In the genomic region with DNA sequence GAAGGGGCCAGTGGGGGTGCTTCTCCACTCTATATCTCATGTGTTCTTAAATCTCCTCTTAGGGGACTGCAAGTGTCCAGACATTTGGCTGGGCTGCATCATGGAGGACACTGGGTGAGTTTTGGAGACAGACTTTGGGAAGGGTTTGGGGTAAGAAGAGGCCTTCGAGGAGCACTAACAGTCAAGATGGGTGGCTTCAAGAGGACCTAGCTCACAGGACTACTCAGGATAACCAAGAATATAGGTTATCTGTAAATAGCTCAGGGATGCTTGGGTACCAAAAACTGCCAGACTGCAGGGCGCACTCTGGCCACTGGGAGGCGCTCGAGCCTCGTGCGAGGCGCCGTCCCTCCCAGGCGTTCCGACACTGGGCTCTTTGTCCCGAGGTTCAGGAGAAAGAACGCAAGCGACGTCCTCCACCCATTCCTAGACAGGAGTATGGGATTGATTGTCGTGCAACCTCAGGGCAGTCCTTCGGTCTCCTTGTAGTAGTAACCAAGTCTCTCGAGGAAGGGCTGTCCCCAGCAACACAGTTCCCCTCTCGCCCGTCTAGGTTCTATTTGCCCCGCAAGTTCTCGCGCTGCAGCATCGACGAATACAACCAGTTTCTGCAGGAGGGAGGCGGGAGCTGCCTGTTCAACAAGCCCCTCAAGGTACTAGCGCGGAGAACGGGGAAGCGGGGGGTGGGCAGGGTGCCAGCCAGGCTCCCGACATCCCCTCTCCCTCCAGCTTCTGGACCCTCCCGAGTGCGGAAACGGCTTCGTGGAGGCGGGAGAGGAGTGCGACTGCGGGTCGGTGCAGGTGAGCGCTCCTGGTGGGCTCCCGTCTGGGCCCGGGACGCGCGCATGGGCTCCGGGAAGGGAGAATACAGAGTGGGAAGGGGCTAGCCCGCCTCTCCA, we compare ENCODE assay signal across 8 mouse cellular contexts. TPM values are rescaled to one million over a fixed set of nuclear protein-coding genes. Genes with fewer than 3 reads are reported as not detected.
DNase-seq lines count a peak whose midpoint lies in the region; ATAC-seq and TF ChIP-seq lines count a peak whose summit lies in the region.

No protein-coding gene starts in this region.

- DNase-seq in MEL (ENCODE audit: low read depth, low spot score): peak; percentile 86
- DNase-seq in cerebellum, adult 11 months: peak; percentile 90
- DNase-seq in forebrain, embryonic 14.5 days (ENCODE audit: low spot score): peak; percentile 94
- peak; percentile 89 to 95 for DNase-seq in heart, postnatal 14 days
- peak; percentile 86 for DNase-seq in layer of hippocampus, adult 11-12 months (ENCODE audit: low spot score)
- peak; percentile 69 to 76 for DNase-seq in lung, adult 18-20 months
- DNase-seq in thymus, postnatal 0 days (ENCODE audit: low spot score): peak; percentile 83

- TF ChIP-seq EP300 in MEL (IDR thresholded peaks at IDR 0.05; ENCODE audit: low read depth in 1 of 2, low read length in 2 of 2): no peak

- peaks cover 0 to 3% of the 10 kb centered on the region in 2 experiments; a peak in 1 of 4 replicates for H3K27me3 ChIP-seq in MEL (ENCODE audit: control insufficient read depth in 1 of 2, insufficient read depth in 2 of 2, low read length in 2 of 2)
- H3K27me3 ChIP-seq in forebrain, embryonic 14.5 days (replicated peaks; ENCODE audit: control insufficient read depth, insufficient read depth, low read length): no peaks in the 10 kb centered on the region

- peak overlapping the region; percentile 79 for H3K4me2 ChIP-seq in forebrain, embryonic 14.5 days (ENCODE audit: low read length)

- peak; percentile 69 for ATAC-seq in forebrain, embryonic 14.5 days
- peak; percentile 16; the same call in 1 of the 2 replicates for ATAC-seq in neutrophil, adult 5-6 weeks (ENCODE audit: extremely low read depth, insufficient number of reproducible peaks, low FRiP score, poor library complexity, severe bottlenecking)

- no peak for TF ChIP-seq POLR2A in MEL (IDR thresholded peaks at IDR 0.05; ENCODE audit: control insufficient read depth in 1 of 2, insufficient read depth in 1 of 2, low read depth in 1 of 2, low read length in 2 of 2, poor library complexity in 1 of 2)

- WGBS in forebrain, embryonic 14.5 days: under 1% methylated on average over 46 of the region's 46 CpGs

- peak overlapping the region; percentile 38; the same call in 1 of the 2 replicates for H3K9ac ChIP-seq in MEL (ENCODE audit: control insufficient read depth, low read depth, low read length, poor library complexity, severe bottlenecking)
- H3K9ac ChIP-seq in forebrain, embryonic 14.5 days (ENCODE audit: low read length): peak overlapping the region; percentile 75

- TF ChIP-seq RAD21 in MEL (IDR thresholded peaks at IDR 0.05; ENCODE audit: low read depth, low read length): peak; percentile 99

- no peak overlapping the region for H3K27ac ChIP-seq in MEL (ENCODE audit: control insufficient read depth, low read depth, low read length)
- H3K27ac ChIP-seq in forebrain, embryonic 14.5 days (ENCODE audit: low read depth, low read length): peak overlapping the region; percentile 92

- no peaks in the 10 kb centered on the region for H3K9me3 ChIP-seq in MEL (replicated peaks; ENCODE audit: insufficient read depth, low read length)
- no peaks in the 10 kb centered on the region for H3K9me3 ChIP-seq in forebrain, embryonic 14.5 days (replicated peaks; ENCODE audit: control insufficient read depth, low read length)

- H3K4me3 ChIP-seq in MEL (ENCODE audit: control insufficient read depth in 1 of 2, insufficient read depth in 1 of 2, low read depth in 2 of 2, low read length in 2 of 2): peak overlapping the region; percentile 22 to 44
- peak overlapping the region; percentile 51 for H3K4me3 ChIP-seq in forebrain, embryonic 14.5 days (ENCODE audit: low read depth, low read length)

- H3K79me2 ChIP-seq in MEL (ENCODE audit: control insufficient read depth, insufficient read depth, low read length, poor library complexity): no peaks in the 10 kb centered on the region

- peaks cover 0 to 10% of the 10 kb centered on the region in 2 experiments; a peak in 2 of 4 replicates for H3K4me1 ChIP-seq in MEL (ENCODE audit: control insufficient read depth in 1 of 2, insufficient read depth in 2 of 2, low read length in 2 of 2)
- H3K4me1 ChIP-seq in forebrain, embryonic 14.5 days (ENCODE audit: control insufficient read depth, insufficient read depth, low read length): peaks cover 25% of the 10 kb centered on the region

- TF ChIP-seq CTCF in MEL (IDR thresholded peaks at IDR 0.05 in 2 of 3, conservative IDR thresholded peaks at IDR 0.05 in 1 of 3; ENCODE audit: control insufficient read depth in 1 of 3, insufficient read depth in 1 of 3, low read depth in 2 of 3, low read length in 3 of 3, poor library complexity in 1 of 3, severe bottlenecking in 1 of 3): peak; percentile 99

- intact Hi-C loops in heart, postnatal 14 days (cut with DNase I): loop anchor here (1.0 to 5.0 kb wide), 4 partner anchors 45 to 218 kb away; a partner anchor contains a TSS

- no peaks in the 10 kb centered on the region for H3K36me3 ChIP-seq in MEL (ENCODE audit: control insufficient read depth in 1 of 2, insufficient read depth in 2 of 2, low read length in 2 of 2)
- peaks cover 15% of the 10 kb centered on the region; the same call in 1 of the 2 replicates for H3K36me3 ChIP-seq in forebrain, embryonic 14.5 days (ENCODE audit: control insufficient read depth, insufficient read depth, low read length)

TF ChIP-seq in MEL, 35 proteins besides CTCF, POLR2A, EP300 and RAD21 (continues in another document):
- TF ChIP-seq UBTF (IDR thresholded peaks at IDR 0.05; ENCODE audit: borderline replicate concordance, insufficient read depth, low read depth, low read length) (no peak), ZC3H11A (IDR thresholded peaks at IDR 0.05; ENCODE audit: low read depth, low read length) (peak; percentile 88), TCF12 (IDR thresholded peaks at IDR 0.05; ENCODE audit: low read depth, low read length) (no peak), ZMIZ1 (IDR thresholded peaks at IDR 0.05; ENCODE audit: low read depth, low read length) (no peak), ELF1 (IDR thresholded peaks at IDR 0.05; ENCODE audit: low read depth, low read length) (peak; percentile 25; the same call in 1 of the 2 replicates), POLR2AphosphoS2 (IDR thresholded peaks at IDR 0.05; ENCODE audit: low read length) (no peak), CHD1 (IDR thresholded peaks at IDR 0.05; ENCODE audit: low read depth, low read length) (no peak), USF2 (IDR thresholded peaks at IDR 0.05; ENCODE audit: borderline replicate concordance in 1 of 2, insufficient read depth in 1 of 2, low read depth in 1 of 2, low read length in 2 of 2) (0 out of 4 replicates have a peak, but pooled peaks of 1 of the 2 experiments have one; percentile 3), BHLHE40 (IDR thresholded peaks at IDR 0.05; ENCODE audit: borderline replicate concordance, low read depth, low read length) (no peak), CHD2 (IDR thresholded peaks at IDR 0.05; ENCODE audit: low read length) (no peak), MXI1 (IDR thresholded peaks at IDR 0.05; ENCODE audit: low read depth, low read length) (peak; percentile 19; the same call in 1 of the 2 replicates), ETS1 (IDR thresholded peaks at IDR 0.05; ENCODE audit: low read depth, low read length) (no peak), TBP (IDR thresholded peaks at IDR 0.05; ENCODE audit: low read depth, low read length) (no peak), RCOR1 (IDR thresholded peaks at IDR 0.05; ENCODE audit: low read depth, low read length) (0 out of 2 replicates have a peak, but pooled peaks have one; percentile 41), MEF2A (IDR thresholded peaks at IDR 0.05; ENCODE audit: extremely low read depth, insufficient replicate concordance, low read depth, low read length, poor library complexity, severe bottlenecking) (no peak), SMC3 (IDR thresholded peaks at IDR 0.05; ENCODE audit: low read depth, low read length) (peak; percentile 86), POLR2AphosphoS5 (IDR thresholded peaks at IDR 0.05; ENCODE audit: borderline replicate concordance, low read depth, low read length) (no peak), JUND (IDR thresholded peaks at IDR 0.05; ENCODE audit: low read depth, low read length) (no peak), MAZ (IDR thresholded peaks at IDR 0.05; ENCODE audit: low read depth, low read length) (no peak), USF1 (IDR thresholded peaks at IDR 0.05; ENCODE audit: low read depth, low read length) (no peak), KAT2A (conservative IDR thresholded peaks at IDR 0.05; ENCODE audit: low read depth, low read length) (no peak), ZKSCAN1 (IDR thresholded peaks at IDR 0.05; ENCODE audit: low read depth, low read length) (0 out of 2 replicates have a peak, but pooled peaks have one; percentile 12), NRF1 (IDR thresholded peaks at IDR 0.05; ENCODE audit: insufficient read depth, low read depth, low read length, poor library complexity, severe bottlenecking) (no peak), GABPA (IDR thresholded peaks at IDR 0.05; ENCODE audit: low read depth, low read length) (no peak), NELFE (IDR thresholded peaks at IDR 0.05; ENCODE audit: low read depth, low read length) (no peak), ZNF384 (IDR thresholded peaks at IDR 0.05; ENCODE audit: low read depth, low read length) (no peak), GATA1 (IDR thresholded peaks at IDR 0.05; ENCODE audit: low read depth, low read length) (no peak), MYB (IDR thresholded peaks at IDR 0.05; ENCODE audit: low read depth, low read length) (no peak), SIN3A (IDR thresholded peaks at IDR 0.05; ENCODE audit: low read length) (peak; percentile 12; the same call in 1 of the 2 replicates)

RNA-seq across cellular contexts. Expression of a gene that starts 12.7 kb away (rescaled TPM):
- 0.08 and 0.13 TPM in 2 replicates for total RNA-seq in MEL (2012; rRNA removed)
- under 1 TPM in 1 of 2 experiments, not detected in 1; 0.36 TPM for polyA plus RNA-seq in MEL (2012; ENCODE audit: insufficient read depth in 1 of 2, insufficient read length in 2 of 2, low read depth in 1 of 2, low replicate concordance in 2 of 2, missing spikeins in 1 of 2)
- polyA plus RNA-seq in forebrain, embryonic 14.5 days (2014; fragmentation: Nextera tagmentation; extraction: Ambion mirVana): 10.0 and 12.5 TPM in 2 replicates
- 1 to 10 TPM; 4.0 to 4.4 TPM for total RNA-seq in heart, postnatal 14 days (2021)
- total RNA-seq in neutrophil, adult 5-6 weeks (2017): not detected in 2 replicates
- 1.4 and 1.7 TPM in 2 replicates for polyA plus RNA-seq in thymus, postnatal 0 days (2015; fragmentation: Nextera tagmentation; extraction: Ambion mirVana)

RNA-seq across cellular contexts. Expression of a gene that starts 45.5 kb away (rescaled TPM):
- total RNA-seq in MEL (2012; rRNA removed): not detected in 2 replicates
- not detected for polyA plus RNA-seq in MEL (2012; ENCODE audit: insufficient read depth in 1 of 2, insufficient read length in 2 of 2, low read depth in 1 of 2, low replicate concordance in 2 of 2, missing spikeins in 1 of 2)
- polyA plus RNA-seq in forebrain, embryonic 14.5 days (2014; fragmentation: Nextera tagmentation; extraction: Ambion mirVana): 41.5 and 47.0 TPM in 2 replicates
- 10 to 100 TPM; 37.7 to 42.6 TPM for total RNA-seq in heart, postnatal 14 days (2021)
- not detected in 2 replicates for total RNA-seq in neutrophil, adult 5-6 weeks (2017)
- 4.8 TPM in 2 replicates for polyA plus RNA-seq in thymus, postnatal 0 days (2015; fragmentation: Nextera tagmentation; extraction: Ambion mirVana)

Comparison
In these comparisons a context has a peak if more than half of its experiments do, and no peak if none do; other contexts are left out.
1. RNA of a gene that starts 45.5 kb away (total RNA-seq): 37.7 to 42.6 TPM in heart, postnatal 14 days; not detected in MEL and not detected in neutrophil, adult 5-6 weeks; every median in the first group is over 10 times any median in the second.
2. Peak in every context shown above with its lines, with median percentiles within 50 percentile points of each other: DNase-seq.